Mouse (Mus musculus): ENCODE measurements around the gene Arl9. TPM values are rescaled to one million over a fixed set of nuclear protein-coding genes. Genes with fewer than 3 reads are reported as not detected.

Gene Arl9
- polyA plus RNA-seq, 2 experiments = 0.38 TPM; not detected in 1

DNA sequence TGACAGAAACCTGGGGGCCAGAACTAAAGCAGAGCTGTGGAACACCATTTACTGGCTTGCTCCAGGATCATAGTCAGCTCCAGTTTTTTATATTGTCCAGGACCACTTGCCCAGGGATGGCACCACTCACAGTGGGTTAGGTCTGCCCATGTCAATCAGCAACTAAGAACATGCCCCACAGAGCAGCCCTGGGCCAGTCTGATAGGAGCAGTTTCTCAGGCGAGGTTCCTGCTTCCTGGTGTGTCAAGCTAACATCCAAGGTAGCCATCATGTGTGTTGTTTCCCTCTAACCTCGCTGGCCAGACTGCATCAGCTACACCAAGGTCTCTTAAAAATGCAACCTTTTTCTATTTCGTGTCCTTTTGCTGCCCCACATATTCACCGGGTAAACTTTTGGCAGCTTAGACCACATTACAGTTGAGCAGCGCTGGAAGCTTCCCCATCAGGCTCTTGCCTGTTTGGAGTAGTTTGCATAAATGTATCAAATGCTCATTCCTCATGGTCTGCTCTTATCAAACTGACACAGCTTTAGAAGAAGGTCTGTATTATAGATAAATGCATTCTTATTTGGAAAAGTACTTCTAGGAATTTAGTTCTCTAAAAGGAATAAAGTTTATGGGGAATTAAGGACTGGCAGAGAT, 10.6 kb upstream of the Arl9 start:
- ATAC-seq (ENCODE audit: insufficient read depth) = peak; percentile 92
- peaks cover 55% of the 10 kb centered on the region for H3K36me3 ChIP-seq (replicated peaks; ENCODE audit: control insufficient read depth, insufficient read depth, low read depth)

DNA sequence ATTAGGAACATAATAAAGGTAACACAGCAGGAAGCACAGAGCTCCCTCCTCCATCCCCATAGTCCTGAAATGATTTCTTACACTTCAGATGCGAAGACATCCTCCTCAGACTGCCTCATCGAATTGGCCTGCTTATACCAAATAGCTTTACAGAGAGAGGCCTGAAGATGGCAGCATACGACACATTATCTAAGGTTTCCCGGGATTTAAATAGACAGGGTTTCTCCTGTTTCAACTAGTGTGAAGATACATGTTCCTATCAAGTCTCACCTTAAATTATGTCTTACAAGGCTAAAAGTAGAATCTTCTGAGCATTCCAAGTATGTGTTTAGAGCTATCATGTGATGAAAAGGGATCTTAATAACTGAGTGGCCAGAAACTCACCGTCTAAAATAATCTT, 5.4 kb upstream of the Arl9 start:
- H3K4me3 ChIP-seq (ENCODE audit: insufficient read depth in 1 of 2, low read depth in 2 of 2, low read length in 2 of 2) = no peak overlapping the region
- TF ChIP-seq CTCF (IDR thresholded peaks at IDR 0.05; ENCODE audit: low read depth) (peak; percentile 43), EP300 (IDR thresholded peaks at IDR 0.05; ENCODE audit: low read depth) (no peak)
- H3K4me2 ChIP-seq (ENCODE audit: low read depth) = no peak overlapping the region
- WGBS (ENCODE audit: insufficient replicate concordance) = 74% methylated on average over 5 of the region's 5 CpGs
- DNase-seq (ENCODE audit: low read depth in 3 of 3, low spot score in 3 of 3) (no peak), ATAC-seq (ENCODE audit: insufficient read depth) (no peak)
- peaks cover 2% of the 10 kb centered on the region in 2 experiments for H3K4me1 ChIP-seq (replicated peaks; ENCODE audit: control insufficient read depth in 2 of 2, insufficient read depth in 2 of 2, low read length in 1 of 2)
- no peaks in the 10 kb centered on the region for H3K27me3 ChIP-seq (ENCODE audit: control insufficient read depth, insufficient read depth, low read length)
- H3K9ac ChIP-seq (replicated peaks) = no peak overlapping the region
- no peaks in the 10 kb centered on the region for H3K9me3 ChIP-seq (ENCODE audit: control insufficient read depth, low read length)
- peaks cover 45% of the 10 kb centered on the region for H3K36me3 ChIP-seq (replicated peaks; ENCODE audit: control insufficient read depth, insufficient read depth, low read depth)
- no peak overlapping the region for H3K27ac ChIP-seq

More for the DNA sequence above, 10.6 kb upstream of the Arl9 start:
- no peaks in the 10 kb centered on the region for H3K27me3 ChIP-seq (ENCODE audit: control insufficient read depth, insufficient read depth, low read length)
- no peak overlapping the region for H3K4me3 ChIP-seq (ENCODE audit: insufficient read depth in 1 of 2, low read depth in 2 of 2, low read length in 2 of 2)
- H3K4me2 ChIP-seq (ENCODE audit: low read depth) = peak overlapping the region; percentile 35
- H3K9me3 ChIP-seq (ENCODE audit: control insufficient read depth, low read length) = no peaks in the 10 kb centered on the region
- 42% methylated on average over 5 of the region's 5 CpGs for WGBS (ENCODE audit: insufficient replicate concordance)
- peak; percentile 59 to 64 (median 60) for DNase-seq (ENCODE audit: low read depth in 3 of 3, low spot score in 3 of 3)
- peaks cover 19 to 26% of the 10 kb centered on the region in 2 experiments for H3K4me1 ChIP-seq (replicated peaks; ENCODE audit: control insufficient read depth in 2 of 2, insufficient read depth in 2 of 2, low read length in 1 of 2)
- peak overlapping the region; percentile 52 for H3K27ac ChIP-seq
- H3K9ac ChIP-seq (replicated peaks) = peak overlapping the region; percentile 21
- no peak for TF ChIP-seq CTCF (IDR thresholded peaks at IDR 0.05; ENCODE audit: low read depth)
- peak; percentile 75 for TF ChIP-seq EP300 (IDR thresholded peaks at IDR 0.05; ENCODE audit: low read depth)

DNA sequence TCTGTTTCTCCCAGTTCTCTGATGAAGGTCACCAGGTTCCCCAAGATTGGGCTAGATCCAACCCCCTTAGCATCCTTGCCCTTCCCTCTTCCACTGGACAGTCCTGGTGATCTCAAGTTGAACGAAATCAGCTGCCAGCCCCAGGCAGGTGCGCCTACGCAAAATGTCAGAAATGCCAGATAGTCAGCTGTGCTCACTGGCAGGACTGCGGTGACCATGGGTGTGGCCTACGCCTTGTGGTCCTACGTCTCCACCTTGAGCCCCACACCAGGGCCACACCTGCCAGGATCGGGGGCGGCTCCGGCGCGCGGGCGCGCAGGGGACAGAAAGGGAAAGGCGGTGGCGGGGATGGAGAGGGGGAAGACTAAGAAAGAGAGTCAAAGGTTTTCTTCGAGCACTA, 2.7 kb upstream of the Arl9 start:
- H3K4me3 ChIP-seq (ENCODE audit: insufficient read depth in 1 of 2, low read depth in 2 of 2, low read length in 2 of 2) = no peak overlapping the region
- H3K9me3 ChIP-seq (ENCODE audit: control insufficient read depth, low read length) = no peaks in the 10 kb centered on the region
- 83% methylated on average over 17 of the region's 17 CpGs for WGBS (ENCODE audit: insufficient replicate concordance)
- TF ChIP-seq CTCF (IDR thresholded peaks at IDR 0.05; ENCODE audit: low read depth) = no peak
- TF ChIP-seq EP300 (IDR thresholded peaks at IDR 0.05; ENCODE audit: low read depth) = no peak
- no peak for DNase-seq (ENCODE audit: low read depth in 3 of 3, low spot score in 3 of 3)
- H3K36me3 ChIP-seq (replicated peaks; ENCODE audit: control insufficient read depth, insufficient read depth, low read depth) = peaks cover 28% of the 10 kb centered on the region
- H3K9ac ChIP-seq (replicated peaks) = no peak overlapping the region
- no peak overlapping the region for H3K27ac ChIP-seq
- no peaks in the 10 kb centered on the region for H3K4me1 ChIP-seq (replicated peaks; ENCODE audit: control insufficient read depth in 2 of 2, insufficient read depth in 2 of 2, low read length in 1 of 2)
- no peak overlapping the region for H3K4me2 ChIP-seq (ENCODE audit: low read depth)
- ATAC-seq (ENCODE audit: insufficient read depth) = no peak
- H3K27me3 ChIP-seq (ENCODE audit: control insufficient read depth, insufficient read depth, low read length) = no peaks in the 10 kb centered on the region

DNA sequence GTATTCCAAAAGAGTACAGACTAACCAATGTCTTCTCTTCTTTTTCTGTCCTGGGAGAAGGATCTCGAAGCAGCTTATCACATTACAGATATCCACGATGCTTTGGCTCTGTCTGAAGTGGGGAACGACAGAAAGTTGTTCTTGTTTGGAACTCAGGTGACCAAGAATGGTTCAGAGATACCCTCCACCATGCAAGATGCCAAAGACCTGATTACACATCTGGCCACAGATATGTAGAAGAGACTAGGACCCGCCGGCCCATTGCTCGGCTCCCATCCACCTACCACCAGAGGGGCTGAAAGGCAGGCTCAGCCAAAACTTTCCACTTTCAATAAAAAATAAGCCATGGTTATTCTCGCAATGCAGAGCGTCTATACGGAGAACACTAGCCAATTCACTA, 6.5 kb downstream of the Arl9 start:
- ATAC-seq (ENCODE audit: insufficient read depth) (peak; percentile 48; the same call in 1 of the 2 replicates), DNase-seq (ENCODE audit: low read depth in 3 of 3, low spot score in 3 of 3) (no peak)
- no peaks in the 10 kb centered on the region for H3K9me3 ChIP-seq (ENCODE audit: control insufficient read depth, low read length)
- no peak overlapping the region for H3K4me2 ChIP-seq (ENCODE audit: low read depth)
- H3K27ac ChIP-seq = no peak overlapping the region
- H3K27me3 ChIP-seq (ENCODE audit: control insufficient read depth, insufficient read depth, low read length) = no peaks in the 10 kb centered on the region
- no peak overlapping the region for H3K4me3 ChIP-seq (ENCODE audit: insufficient read depth in 1 of 2, low read depth in 2 of 2, low read length in 2 of 2)
- WGBS (ENCODE audit: insufficient replicate concordance) = 50% methylated on average over 9 of the region's 9 CpGs
- no peaks in the 10 kb centered on the region for H3K36me3 ChIP-seq (replicated peaks; ENCODE audit: control insufficient read depth, insufficient read depth, low read depth)
- no peak overlapping the region for H3K9ac ChIP-seq (replicated peaks)
- TF ChIP-seq EP300 (IDR thresholded peaks at IDR 0.05; ENCODE audit: low read depth) (peak; percentile 49; the same call in 1 of the 2 replicates), CTCF (IDR thresholded peaks at IDR 0.05; ENCODE audit: low read depth) (no peak)
- H3K4me1 ChIP-seq (replicated peaks; ENCODE audit: control insufficient read depth in 2 of 2, insufficient read depth in 2 of 2, low read length in 1 of 2) = peaks cover 0 to 6% of the 10 kb centered on the region in 2 experiments; a peak in 3 of 4 replicates

DNA sequence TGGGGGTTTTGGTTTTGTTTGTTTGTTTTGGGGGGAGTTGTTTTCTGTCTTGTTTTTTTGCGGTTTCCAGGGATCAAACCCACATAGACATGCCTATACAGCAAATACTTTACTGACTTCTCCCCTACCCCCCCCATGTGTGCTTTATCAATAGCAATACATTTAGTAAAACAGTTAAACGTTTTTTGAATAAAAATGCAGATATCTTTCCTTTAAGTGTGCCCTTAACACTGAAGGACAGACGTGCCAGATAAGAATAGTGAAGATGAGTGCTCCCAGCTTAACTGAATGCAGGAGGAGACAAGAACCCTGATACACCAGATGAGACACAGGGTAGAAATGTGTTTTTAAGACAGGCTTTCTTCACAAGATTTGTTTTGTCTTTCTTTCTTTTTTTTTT, 7.2 kb downstream of the Arl9 start:
- H3K4me2 ChIP-seq (ENCODE audit: low read depth) = no peak overlapping the region
- H3K9me3 ChIP-seq (ENCODE audit: control insufficient read depth, low read length) = no peaks in the 10 kb centered on the region
- H3K4me1 ChIP-seq (replicated peaks; ENCODE audit: control insufficient read depth in 2 of 2, insufficient read depth in 2 of 2, low read length in 1 of 2) = peaks cover 0 to 6% of the 10 kb centered on the region in 2 experiments; a peak in 3 of 4 replicates
- H3K4me3 ChIP-seq (ENCODE audit: insufficient read depth in 1 of 2, low read depth in 2 of 2, low read length in 2 of 2) = no peak overlapping the region
- no peaks in the 10 kb centered on the region for H3K27me3 ChIP-seq (ENCODE audit: control insufficient read depth, insufficient read depth, low read length)
- DNase-seq (ENCODE audit: low read depth in 3 of 3, low spot score in 3 of 3) (no peak), ATAC-seq (ENCODE audit: insufficient read depth) (peak; percentile 65)
- TF ChIP-seq EP300 (IDR thresholded peaks at IDR 0.05; ENCODE audit: low read depth) (peak; percentile 82), CTCF (IDR thresholded peaks at IDR 0.05; ENCODE audit: low read depth) (no peak)
- no peak overlapping the region for H3K9ac ChIP-seq (replicated peaks)
- 16% methylated on average over 3 of the region's 3 CpGs for WGBS (ENCODE audit: insufficient replicate concordance)
- H3K36me3 ChIP-seq (replicated peaks; ENCODE audit: control insufficient read depth, insufficient read depth, low read depth) = no peaks in the 10 kb centered on the region
- no peak overlapping the region for H3K27ac ChIP-seq

Measured in liver, embryonic 14.5 days (tissue).